Mouse (Mus musculus) cerebellum, adult 2 months (tissue): ENCODE results near the gene Dcaf5. TPM values are rescaled to one million over a fixed set of nuclear protein-coding genes. Genes with fewer than 3 reads are reported as not detected.

ENCODE experiments used
- DNase-seq, 2 experiments: peaks; one replicate each; pipeline ENCODE4 v3.0.0; 2021
- H3K27ac ChIP-seq: fragments of 200-500 bp; 2 replicates; pipeline ENCODE4 v1.5.1; 2012; ENCODE audit warnings: low read length, control low read depth, inconsistent platforms; ENCODE audit not compliant: insufficient read depth
- H3K27me3 ChIP-seq: fragments of 200-500 bp; 2 replicates; pipeline ENCODE4 v1.6.1; 2012; ENCODE audit warnings: inconsistent platforms, mild to moderate bottlenecking, low read length, moderate library complexity; ENCODE audit not compliant: control insufficient read depth, insufficient read depth
- H3K4me1 ChIP-seq: fragments of 200-500 bp; 2 replicates; pipeline ENCODE4 v1.6.1; 2011; ENCODE audit warnings: low read length; ENCODE audit not compliant: control insufficient read depth, insufficient read depth
- H3K4me3 ChIP-seq: fragments of 200-500 bp; replicated peaks from 2 replicates; pipeline ENCODE3; 2011; ENCODE audit warnings: mild to moderate bottlenecking, low read depth, low read length, control low read depth; ENCODE audit not compliant: insufficient read depth
- CTCF ChIP-seq: fragments of 200-500 bp; IDR thresholded peaks from 2 replicates; pipeline ENCODE4 v1.5.1; 2011; ENCODE audit warnings: low read depth, mild to moderate bottlenecking, control low read depth, low read length, moderate library complexity, borderline replicate concordance; ENCODE audit not compliant: insufficient read depth
- POLR2A ChIP-seq: fragments of 200-500 bp; IDR thresholded peaks from 2 replicates; pipeline ENCODE4 v1.6.1; 2011; ENCODE audit warnings: low read length, control low read depth, borderline replicate concordance; ENCODE audit not compliant: insufficient read depth
- WGBS: fragments of 180-500 bp; shearing (Covaris S2); methylation state at CpG from one replicate; pipeline ENCODE4 v1.1.7; 2018; 5-methylcytosine and 5-hydroxymethylcytosine counted together
- polyA plus RNA-seq: library from polyadenylated mRNA; depleted of rRNA; stranded (reverse); fragments of >200 nt; gene quantifications from 2 replicates; pipeline ENCODE4 v1.2.3, GENCODE M21; 2012

The Dcaf5 gene
- polyA plus RNA-seq, 1 experiment: 36.5 TPM

GRCm38 (mm10) chr12:80330819-80331218 lies 105.6 kb downstream of the Dcaf5 start:
- Histone ChIP-seq H3K4me3 (no peak overlapping the region), H3K27ac (no peak overlapping the region), H3K4me1 (no peaks in the 10 kb centered on the region), H3K27me3 (no peaks in the 10 kb centered on the region)
- TF ChIP-seq POLR2A (no peak), CTCF (no peak)
- DNase-seq: no peak
- WGBS: 77% methylated on average over 8 of the region's 8 CpGs

DNA sequence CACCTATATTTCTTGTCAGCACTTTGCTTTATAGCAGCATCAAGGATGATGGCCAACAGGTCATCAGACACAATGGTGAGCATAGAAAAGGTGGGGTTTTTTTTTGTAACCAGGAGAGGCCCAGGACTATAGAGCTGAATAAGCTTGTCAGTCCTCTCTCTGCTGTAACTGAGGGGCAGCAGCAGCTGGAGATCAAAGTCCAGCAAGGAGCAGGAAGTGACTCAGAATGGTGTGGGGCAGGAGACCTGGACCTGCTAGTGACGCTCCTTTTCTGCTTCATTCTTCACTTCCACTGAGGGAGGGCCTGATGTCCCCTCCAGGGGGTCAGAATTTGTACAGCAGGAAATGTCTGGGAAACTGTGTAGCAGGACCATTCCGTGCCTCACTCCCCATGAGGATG lies 106.8 kb downstream of the Dcaf5 start:
- 52% methylated on average over 2 of the region's 2 CpGs for WGBS
- Histone ChIP-seq H3K4me1 (no peaks in the 10 kb centered on the region), H3K27me3 (no peaks in the 10 kb centered on the region), H3K4me3 (no peak overlapping the region), H3K27ac (no peak overlapping the region)
- DNase-seq: no peak
- TF ChIP-seq CTCF: no peak
- TF ChIP-seq POLR2A: no peak

DNA sequence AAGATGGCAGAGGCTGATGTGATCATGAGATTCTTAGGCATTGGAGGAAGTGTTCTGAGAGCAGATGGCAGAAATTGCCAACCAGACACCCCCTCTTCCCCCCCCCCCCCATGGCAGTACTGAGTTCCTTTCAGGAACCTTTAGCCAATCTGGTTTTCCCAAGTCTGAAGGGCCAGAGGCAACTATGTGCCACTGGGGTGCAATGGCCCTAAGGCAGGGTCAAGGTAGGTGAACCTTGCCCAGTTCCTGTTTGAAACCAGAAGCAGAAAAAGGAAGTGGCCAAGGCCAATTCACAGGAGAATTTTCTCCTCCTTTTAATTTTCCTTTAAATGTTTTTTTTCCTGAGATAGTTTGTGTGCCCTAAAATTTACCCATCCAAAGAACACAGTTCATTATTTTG lies 110.4 kb downstream of the Dcaf5 start:
- Histone ChIP-seq H3K27me3 (no peaks in the 10 kb centered on the region), H3K4me1 (no peaks in the 10 kb centered on the region), H3K4me3 (no peak overlapping the region), H3K27ac (no peak overlapping the region)
- TF ChIP-seq CTCF (no peak), POLR2A (no peak)
- DNase-seq: no peak

DNA sequence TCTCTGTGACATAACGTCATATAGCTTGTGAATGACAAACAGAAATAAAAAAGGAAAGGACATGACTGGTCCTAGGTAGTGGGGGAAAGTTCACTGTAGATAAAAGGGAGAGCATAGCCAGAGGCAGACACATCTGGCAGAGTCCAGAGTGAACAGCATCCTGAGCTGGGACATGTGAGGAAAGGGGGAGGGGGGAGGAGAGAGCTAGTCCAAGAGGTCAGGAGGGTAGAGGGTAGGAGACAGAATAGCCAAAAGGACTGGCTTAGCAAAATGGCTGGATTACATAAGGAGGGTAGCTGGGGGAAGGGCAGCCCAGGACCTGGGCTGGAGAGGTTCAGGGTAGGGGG lies 111.6 kb downstream of the Dcaf5 start:
- Histone ChIP-seq H3K4me1 (no peaks in the 10 kb centered on the region), H3K27ac (no peak overlapping the region), H3K4me3 (no peak overlapping the region), H3K27me3 (no peaks in the 10 kb centered on the region)
- no peak for DNase-seq
- WGBS: 81% methylated on average over 1 of the region's 1 CpGs
- TF ChIP-seq POLR2A (no peak), CTCF (no peak)

GRCm38 (mm10) chr12:80324051-80324784 lies 112.2 kb downstream of the Dcaf5 start:
- no peaks in the 10 kb centered on the region for H3K4me1 ChIP-seq
- TF ChIP-seq POLR2A (no peak), CTCF (no peak)
- no peaks in the 10 kb centered on the region for H3K27me3 ChIP-seq
- DNase-seq: no peak
- no peak overlapping the region for H3K27ac ChIP-seq
- WGBS: 84% methylated on average over 9 of the region's 9 CpGs
- no peak overlapping the region for H3K4me3 ChIP-seq

DNA sequence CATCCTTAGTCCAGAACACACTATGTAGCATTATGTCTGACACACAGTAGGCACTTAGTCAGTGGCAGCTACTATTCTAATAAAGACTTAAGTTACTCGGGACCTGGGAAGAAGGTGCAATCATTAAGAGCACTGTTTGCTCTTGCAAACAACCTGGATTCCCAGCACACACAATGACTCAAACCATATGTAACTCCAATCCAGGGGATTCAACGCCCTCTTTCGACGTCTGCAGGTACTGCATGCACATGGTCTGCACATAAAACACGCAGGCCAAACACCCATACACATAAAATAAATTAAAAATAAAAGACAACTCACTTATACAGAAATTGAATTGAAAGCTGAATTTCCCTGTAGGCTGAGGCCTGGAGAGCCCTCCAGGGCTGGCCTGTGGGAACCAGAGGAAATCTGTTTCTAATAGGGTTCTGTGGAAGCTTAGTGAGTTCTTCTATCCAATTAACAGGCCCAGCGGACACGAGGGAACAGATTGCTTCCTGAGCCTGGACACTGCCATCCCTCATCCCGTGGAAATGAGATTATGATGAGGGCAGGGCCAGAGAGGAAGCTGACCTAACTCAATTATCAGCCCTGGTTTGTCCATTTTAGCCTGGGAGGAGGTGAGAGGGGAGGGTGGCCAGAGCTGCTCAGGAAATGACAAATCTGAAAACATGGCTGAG lies 112.9 kb downstream of the Dcaf5 start:
- WGBS: 74% methylated on average over 8 of the region's 8 CpGs
- Histone ChIP-seq H3K27me3 (no peaks in the 10 kb centered on the region), H3K4me1 (no peaks in the 10 kb centered on the region), H3K4me3 (no peak overlapping the region), H3K27ac (no peak overlapping the region)
- DNase-seq: no peak
- TF ChIP-seq POLR2A (no peak), CTCF (no peak)

DNA sequence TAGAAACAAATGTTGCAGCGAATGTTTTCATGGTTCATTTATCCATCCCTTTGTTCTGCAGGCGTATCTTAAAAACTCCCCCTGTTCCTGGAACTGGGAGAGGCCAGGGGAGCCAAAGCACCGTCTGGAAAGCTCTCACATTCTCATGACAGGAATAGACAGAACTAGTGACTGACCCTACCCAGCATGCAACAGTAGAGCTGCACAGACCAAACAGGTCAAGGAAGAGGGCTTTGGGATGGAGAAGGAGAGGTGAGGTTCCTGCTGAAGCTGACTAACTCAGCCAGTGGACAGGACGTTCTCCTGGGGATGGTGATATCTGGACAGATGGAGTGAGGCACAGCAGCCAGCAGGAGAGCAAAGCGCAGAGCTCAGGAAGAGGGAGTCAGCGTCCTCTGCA lies 113.9 kb downstream of the Dcaf5 start:
- Histone ChIP-seq H3K4me3 (no peak overlapping the region), H3K27ac (no peak overlapping the region), H3K27me3 (no peaks in the 10 kb centered on the region), H3K4me1 (no peaks in the 10 kb centered on the region)
- WGBS: 54% methylated on average over 6 of the region's 6 CpGs
- no peak for DNase-seq
- TF ChIP-seq POLR2A: no peak
- no peak for TF ChIP-seq CTCF

DNA sequence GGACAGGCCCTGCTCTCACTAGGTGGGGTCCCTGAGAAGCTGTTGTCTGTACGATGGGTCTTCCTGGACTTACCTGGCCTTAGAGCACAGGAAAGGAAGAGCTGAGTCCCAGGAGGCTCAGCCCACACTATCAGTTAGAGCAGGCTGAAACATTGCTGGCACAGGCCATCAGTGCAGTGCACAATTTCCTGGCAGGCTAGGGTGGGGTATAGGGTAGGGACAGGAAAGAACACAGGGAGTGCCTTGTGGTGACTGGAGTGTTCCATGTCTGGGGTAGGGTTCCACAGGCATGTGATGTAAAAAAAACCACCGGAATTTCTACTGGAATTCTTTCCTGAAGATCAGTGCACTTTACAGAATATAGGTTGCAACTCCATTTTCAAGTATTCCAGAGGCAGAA lies 117.3 kb downstream of the Dcaf5 start:
- no peak overlapping the region for H3K27ac ChIP-seq
- TF ChIP-seq POLR2A (no peak), CTCF (no peak)
- H3K4me3 ChIP-seq: no peak overlapping the region
- no peaks in the 10 kb centered on the region for H3K27me3 ChIP-seq
- no peak for DNase-seq
- 74% methylated on average over 2 of the region's 2 CpGs for WGBS
- H3K4me1 ChIP-seq: no peaks in the 10 kb centered on the region
